ENCODE assay signal across 12 mouse cellular contexts in genomic region chr11:5346845-5347640, GRCm38 (mm10).
A peak's percentile ranks its signal among the peaks of the same experiment; 100 is the strongest.
DNase-seq lines count a peak whose midpoint lies in the region; ATAC-seq and TF ChIP-seq lines count a peak whose summit lies in the region.
"Had no signal": no experiment of that assay in that cellular context is flagged by ENCODE, and none has a peak within 500 bp of the region (broad histone marks: within the 10 kb centered on the region; RNA-seq: fewer than 3 reads in every experiment).

No protein-coding gene starts in this region.

- H3K27ac ChIP-seq in kidney, adult 2 months (ENCODE audit: insufficient read depth, low read depth, low read length), result peak overlapping the region; percentile 88
- H3K27ac ChIP-seq in kidney, embryonic 14.5 days (ENCODE audit: low read depth, low read length), result no peak overlapping the region
- H3K27ac ChIP-seq in kidney, embryonic 15.5 days, result peak overlapping the region; percentile 9; the same call in 1 of the 2 replicates
- H3K27ac ChIP-seq: hindbrain, embryonic 10.5 days; liver, embryonic 14.5 days; midbrain, embryonic 12.5 days had no signal

- H3K27me3 ChIP-seq in kidney, adult 2 months (replicated peaks; ENCODE audit: control insufficient read depth, insufficient read depth, low read length), result no peaks in the 10 kb centered on the region
- no peaks in the 10 kb centered on the region for H3K27me3 ChIP-seq in kidney, embryonic 14.5 days (ENCODE audit: control insufficient read depth, insufficient read depth, low read length)
- no peaks in the 10 kb centered on the region for H3K27me3 ChIP-seq in kidney, embryonic 15.5 days
- H3K27me3 ChIP-seq: midbrain, embryonic 12.5 days had no signal

- no peak overlapping the region for H3K4me2 ChIP-seq in kidney, embryonic 14.5 days (replicated peaks; ENCODE audit: low read depth, low read length)
- H3K4me2 ChIP-seq in kidney, embryonic 15.5 days, result no peak overlapping the region
- H3K4me2 ChIP-seq: midbrain, embryonic 12.5 days had no signal

- no peak for TF ChIP-seq CTCF in kidney, adult 2 months (conservative IDR thresholded peaks at IDR 0.05; ENCODE audit: insufficient read depth, insufficient read length, low read depth, low read length)
- no peak for TF ChIP-seq CTCF in brain, embryonic 14.5 days (IDR thresholded peaks at IDR 0.05; ENCODE audit: borderline replicate concordance, extremely low read depth, insufficient read depth, insufficient read length)

- no peak overlapping the region for H3K4me3 ChIP-seq in kidney, adult 2 months (ENCODE audit: insufficient read depth, low read depth, low read length)
- no peak overlapping the region for H3K4me3 ChIP-seq in kidney, embryonic 14.5 days (ENCODE audit: low read length)
- no peak overlapping the region for H3K4me3 ChIP-seq in kidney, embryonic 15.5 days (replicated peaks)
- H3K4me3 ChIP-seq: hindbrain, embryonic 10.5 days; midbrain, embryonic 12.5 days had no signal

- peaks cover 11% of the 10 kb centered on the region for H3K4me1 ChIP-seq in kidney, adult 2 months (ENCODE audit: control insufficient read depth, insufficient read depth, low read length)
- H3K4me1 ChIP-seq in kidney, embryonic 14.5 days (ENCODE audit: control insufficient read depth, insufficient read depth, low read length), result peaks cover 8% of the 10 kb centered on the region
- H3K4me1 ChIP-seq in kidney, embryonic 15.5 days, result peaks cover 19% of the 10 kb centered on the region

- H3K9me3 ChIP-seq in kidney, embryonic 14.5 days (ENCODE audit: control insufficient read depth, low read length), result no peaks in the 10 kb centered on the region
- no peaks in the 10 kb centered on the region for H3K9me3 ChIP-seq in kidney, embryonic 15.5 days (replicated peaks)
- H3K9me3 ChIP-seq: hindbrain, embryonic 10.5 days; midbrain, embryonic 12.5 days had no signal

- intact Hi-C loops in gastrocnemius, postnatal 36 days (cut with DNase I), result no loop called here

- 25% methylated on average over 4 of the region's 4 CpGs for WGBS in kidney, adult 2 months
- 41% methylated on average over 4 of the region's 4 CpGs for WGBS in kidney, embryonic 14.5 days
- 34% methylated on average over 4 of the region's 4 CpGs for WGBS in kidney, embryonic 15.5 days

- DNase-seq in kidney, adult 2 months, result peak; percentile 60
- peak; percentile 19 for DNase-seq in brain, embryonic 14.5 days (ENCODE audit: low read depth)
- peak; percentile 32 for DNase-seq in lung, postnatal 36 days
- DNase-seq in thymus, postnatal 36 days, result no peak
- no peak for DNase-seq in gastrocnemius, postnatal 36 days
- DNase-seq: cerebellum, postnatal 14 days; right cerebral cortex, postnatal 4 days had no signal

- no peak for ATAC-seq in kidney, embryonic 14.5 days (ENCODE audit: low FRiP score, low TSS enrichment)
- ATAC-seq in kidney, embryonic 15.5 days (replicated peaks; ENCODE audit: low FRiP score), result no peak

- H3K9ac ChIP-seq in kidney, embryonic 14.5 days (ENCODE audit: low read depth, low read length), result no peak overlapping the region
- H3K9ac ChIP-seq in kidney, embryonic 15.5 days, result no peak overlapping the region
- H3K9ac ChIP-seq: liver, embryonic 14.5 days; midbrain, embryonic 12.5 days had no signal

- no peaks in the 10 kb centered on the region for H3K36me3 ChIP-seq in kidney, adult 2 months (ENCODE audit: control insufficient read depth, insufficient read depth, low read length)
- H3K36me3 ChIP-seq in kidney, embryonic 14.5 days (ENCODE audit: control insufficient read depth, insufficient read depth, low read length), result no peaks in the 10 kb centered on the region
- no peaks in the 10 kb centered on the region for H3K36me3 ChIP-seq in kidney, embryonic 15.5 days
- H3K36me3 ChIP-seq: hindbrain, embryonic 10.5 days; midbrain, embryonic 12.5 days had no signal

- no peak for TF ChIP-seq POLR2A in kidney, adult 2 months (IDR thresholded peaks at IDR 0.05; ENCODE audit: low read depth, low read length)
- TF ChIP-seq POLR2A in brain, embryonic 14.5 days (IDR thresholded peaks at IDR 0.05; ENCODE audit: borderline replicate concordance, extremely low read depth, insufficient read depth, insufficient read length, poor library complexity, severe bottlenecking), result no peak

Comparison
In these comparisons a context has a peak if more than half of its experiments do, and no peak if none do; other contexts are left out.
1. DNase-seq: peak in kidney, adult 2 months (single experiment), brain, embryonic 14.5 days (single experiment) and lung, postnatal 36 days (single experiment); none in thymus, postnatal 36 days (0 of 2) and gastrocnemius, postnatal 36 days (0 of 2).